Mouse (Mus musculus) cerebellum, postnatal 36 days (tissue): ENCODE data around the gene Samd13.

Source experiments
- DNase-seq, 2 experiments: peaks; one replicate each; pipeline ENCODE4 v3.0.0; 2021 to 2022; ENCODE audit warnings: mixed read lengths in 2 of 2

Gene Samd13

GRCm38 (mm10) chr3:146661907-146662306, 23.5 kb downstream of the Samd13 start:
- DNase-seq = no peak

GRCm38 (mm10) chr3:146661001-146661400, 24.4 kb downstream of the Samd13 start:
- DNase-seq = peak in 1 of 2 experiments; percentile 9

- peak; percentile 80 to 81 for DNase-seq
These were observed 26.1 kb downstream of the Samd13 start for GRCm38 (mm10) chr3:146659321-146659720.

GRCm38 (mm10) chr3:146658061-146658639, 27.2 kb downstream of the Samd13 start:
- DNase-seq = no peak

- DNase-seq = no peak
These were observed 28.0 kb downstream of the Samd13 start for GRCm38 (mm10) chr3:146657433-146657832.

- DNase-seq = no peak
These were observed 30.2 kb downstream of the Samd13 start for GRCm38 (mm10) chr3:146655111-146655577.

- no peak for DNase-seq
These were observed 31.7 kb downstream of the Samd13 start for GRCm38 (mm10) chr3:146653692-146654091.

GRCm38 (mm10) chr3:146652431-146652830, 33.0 kb downstream of the Samd13 start:
- DNase-seq = no peak

GRCm38 (mm10) chr3:146651217-146651616, 34.2 kb downstream of the Samd13 start, which contains the start of gene 4930503B20Rik:
4930503B20Rik (minus strand) TSS chr3:146651317.
- DNase-seq = no peak

GRCm38 (mm10) chr3:146650716-146651115, 34.7 kb downstream of the Samd13 start:
- DNase-seq = no peak

GRCm38 (mm10) chr3:146649311-146649894, 36.0 kb downstream of the Samd13 start:
- no peak for DNase-seq

GRCm38 (mm10) chr3:146641818-146642427, 43.5 kb downstream of the Samd13 start:
- DNase-seq = no peak

- DNase-seq = no peak
These were observed 52.9 kb downstream of the Samd13 start for GRCm38 (mm10) chr3:146632506-146632905.

GRCm38 (mm10) chr3:146628227-146628982, 57.0 kb downstream of the Samd13 start:
- no peak for DNase-seq

- DNase-seq = no peak
These were observed 59.6 kb downstream of the Samd13 start for GRCm38 (mm10) chr3:146625766-146626165.

GRCm38 (mm10) chr3:146621966-146622365, 63.4 kb downstream of the Samd13 start:
- DNase-seq = no peak

- peak; percentile 80 to 85 for DNase-seq
These were observed 64.7 kb downstream of the Samd13 start for GRCm38 (mm10) chr3:146620555-146621249.

GRCm38 (mm10) chr3:146620101-146620500, 65.3 kb downstream of the Samd13 start:
- no peak for DNase-seq

GRCm38 (mm10) chr3:146618357-146618756, 67.0 kb downstream of the Samd13 start:
- DNase-seq = no peak

- no peak for DNase-seq
These were observed 67.4 kb downstream of the Samd13 start for GRCm38 (mm10) chr3:146617946-146618345.

GRCm38 (mm10) chr3:146616533-146617283, 68.7 kb downstream of the Samd13 start:
- no peak for DNase-seq

- no peak for DNase-seq
These were observed 69.9 kb downstream of the Samd13 start, which contains the start of gene Dnase2b for GRCm38 (mm10) chr3:146615496-146615895. Dnase2b (minus strand) TSS chr3:146615596.
